Mouse (Mus musculus) retina, adult 2 months (tissue): ENCODE results near the gene Mycn.

Source experiments
- DNase-seq: peaks from one replicate; pipeline ENCODE4 v3.0.0-alpha.2; 2012; ENCODE audit warnings: low read depth, low spot score

Gene Mycn

DNA sequence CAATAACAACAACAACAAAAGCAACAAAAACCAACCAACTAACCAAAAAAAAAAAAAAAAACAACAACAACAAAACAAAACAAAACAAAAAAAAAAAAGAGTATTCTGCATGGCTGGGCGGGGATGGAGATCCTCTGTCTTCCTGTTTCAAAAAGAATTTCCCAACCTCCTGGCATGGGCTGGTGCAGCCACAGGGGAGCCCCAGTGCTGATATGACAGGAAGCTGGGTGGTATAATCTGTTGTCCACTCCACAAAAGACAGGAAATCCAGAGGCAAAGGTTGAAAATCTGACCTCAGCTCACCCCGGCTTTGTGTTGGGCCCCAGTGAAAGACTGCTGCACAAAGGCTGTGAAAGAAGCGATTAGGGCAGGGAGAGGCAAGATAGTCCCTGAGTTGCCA is 17.3 kb downstream of the Mycn start:
- DNase-seq: no peak

DNA sequence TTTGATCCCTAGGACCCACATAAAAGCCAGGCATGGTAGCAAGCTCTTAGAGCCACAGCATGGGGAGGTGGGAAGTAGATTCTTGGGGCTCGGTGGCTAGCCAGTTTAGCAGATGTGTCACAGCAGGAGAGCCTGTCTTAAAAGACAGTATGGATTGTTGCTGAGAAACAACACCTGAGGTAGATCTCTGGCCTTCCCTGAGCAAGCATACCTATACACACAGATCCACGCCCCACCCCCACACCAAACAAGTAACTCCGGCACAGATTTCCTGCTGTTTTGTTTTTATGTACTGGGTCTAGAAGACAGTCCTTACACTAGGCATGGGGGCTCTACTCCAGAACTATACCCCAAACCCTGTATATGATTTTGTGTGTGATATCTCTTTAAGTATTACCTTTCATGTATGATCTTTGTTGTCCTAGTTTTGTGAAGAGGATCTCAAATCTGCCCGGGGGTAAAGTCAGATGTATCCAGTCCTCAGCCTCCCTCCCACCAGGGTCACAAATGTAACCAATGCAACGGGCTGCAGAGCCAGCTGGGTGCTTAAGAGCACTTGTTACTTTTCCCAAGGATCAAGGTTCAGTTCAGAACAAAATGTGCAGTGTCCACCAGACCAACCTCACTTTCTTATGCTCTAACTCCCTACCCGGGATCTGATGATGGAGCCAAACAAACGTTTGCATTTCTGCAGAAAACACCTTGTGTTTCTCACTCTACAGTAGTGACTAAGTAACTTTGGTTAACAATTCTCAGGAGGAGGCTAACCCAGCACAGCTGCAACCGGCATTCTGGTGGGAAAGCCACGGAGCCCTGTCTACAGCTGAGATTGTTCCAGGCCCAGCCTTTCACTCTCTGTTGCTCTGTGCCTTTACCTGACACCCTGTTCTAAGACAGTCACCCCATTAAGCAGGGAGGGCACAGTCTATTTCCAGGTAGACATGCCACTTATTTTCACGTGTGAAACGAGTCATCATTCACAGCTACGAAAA is 21.3 kb downstream of the Mycn start:
- no peak for DNase-seq

DNA sequence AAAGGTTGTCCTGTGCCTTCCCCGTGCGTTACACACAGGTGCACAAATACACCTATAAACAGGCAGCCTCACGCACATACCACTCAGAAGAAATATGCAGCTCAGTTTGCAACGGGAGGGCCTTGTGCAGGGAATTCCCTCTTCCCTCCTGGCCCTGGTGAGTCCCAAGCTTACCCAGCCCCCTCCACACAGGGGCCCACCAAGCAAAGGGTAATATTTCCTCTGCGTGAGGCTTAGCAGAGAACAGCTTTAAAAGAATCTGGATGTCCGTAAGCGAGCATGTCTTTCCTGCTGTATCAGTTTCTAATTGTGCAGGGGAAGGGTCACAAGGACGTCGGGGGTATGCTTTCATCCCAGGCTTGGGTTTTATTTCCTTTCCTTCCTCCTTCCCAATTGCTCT is 25.4 kb downstream of the Mycn start:
- no peak for DNase-seq

DNA sequence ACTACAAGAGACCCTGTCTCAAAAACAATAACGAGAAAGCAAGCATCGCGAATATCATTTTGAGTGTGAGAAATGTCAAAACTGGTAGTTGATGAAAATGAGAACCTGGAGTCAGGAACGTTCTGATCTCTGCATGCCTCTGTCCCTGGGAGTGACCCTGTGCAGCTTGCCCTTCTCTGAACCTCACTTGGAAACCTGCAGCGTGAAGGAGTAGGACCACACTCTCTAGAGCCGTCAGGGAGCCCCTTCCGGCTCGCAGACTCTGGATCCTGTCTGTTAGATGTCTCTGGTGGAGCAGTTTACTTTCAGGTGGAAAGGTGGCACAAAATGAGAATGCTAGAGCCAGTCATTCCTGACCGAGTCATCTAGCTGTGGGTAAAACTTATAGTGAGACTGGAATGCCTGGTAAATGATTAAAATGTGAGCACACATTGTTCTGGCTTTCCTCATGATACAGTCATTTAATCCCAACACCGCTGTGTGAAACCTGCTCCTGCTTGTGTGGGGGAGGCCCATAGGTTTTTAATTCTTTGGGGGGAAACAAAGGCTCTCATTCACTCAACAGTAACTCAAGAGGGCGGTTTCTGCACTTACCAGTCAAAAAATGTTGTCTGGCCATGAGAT is 31.2 kb downstream of the Mycn start:
- no peak for DNase-seq

DNA sequence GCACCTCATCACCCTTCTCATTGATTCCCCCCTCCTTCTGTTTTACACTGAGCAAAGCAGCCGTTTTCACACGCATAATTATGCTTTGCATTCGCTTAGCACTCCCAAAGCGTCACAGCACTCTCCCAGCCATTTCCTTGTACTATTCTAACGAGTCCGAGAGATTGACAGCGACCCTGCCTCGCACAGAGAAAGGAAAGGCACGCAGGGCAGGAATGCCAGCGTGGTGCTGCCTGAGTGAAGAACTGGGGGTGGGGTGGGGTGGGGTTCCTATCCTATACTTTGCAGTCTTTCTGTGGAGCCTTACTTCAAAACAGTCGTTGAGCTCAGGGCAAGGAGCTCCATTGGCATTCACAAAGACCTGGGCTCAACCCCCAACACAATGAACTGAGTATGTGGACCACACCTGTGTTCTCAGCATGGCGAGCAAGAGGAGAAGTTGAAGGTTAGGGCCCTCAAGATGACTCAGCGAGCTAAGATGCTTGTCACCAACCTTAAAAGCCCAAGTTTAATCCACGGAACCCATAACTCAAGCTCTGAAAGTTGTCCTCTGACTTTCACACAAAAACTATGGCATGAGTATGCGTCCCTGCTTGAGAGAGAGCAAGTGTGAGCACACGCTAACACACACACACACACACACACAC is 32.0 kb downstream of the Mycn start:
- no peak for DNase-seq

DNA sequence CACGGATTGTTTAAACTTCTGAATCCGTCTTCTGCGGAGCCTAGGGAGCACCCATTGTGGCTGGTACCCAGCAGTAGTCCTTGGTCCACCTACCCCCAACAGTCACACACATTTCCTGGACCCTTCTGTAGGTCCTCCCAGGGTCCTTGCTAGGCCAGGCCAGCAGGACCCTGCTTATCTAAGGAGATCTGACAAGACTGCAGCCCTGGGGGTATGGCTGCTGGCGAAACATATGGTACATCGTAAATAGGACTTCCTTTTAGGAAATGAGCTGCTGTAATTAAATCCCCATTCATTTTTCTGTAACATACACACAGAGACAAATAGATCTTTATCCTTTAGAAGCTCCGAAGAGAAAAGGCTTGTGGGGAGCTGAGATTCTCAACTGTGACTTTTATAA is 34.9 kb downstream of the Mycn start:
- DNase-seq: no peak

DNA sequence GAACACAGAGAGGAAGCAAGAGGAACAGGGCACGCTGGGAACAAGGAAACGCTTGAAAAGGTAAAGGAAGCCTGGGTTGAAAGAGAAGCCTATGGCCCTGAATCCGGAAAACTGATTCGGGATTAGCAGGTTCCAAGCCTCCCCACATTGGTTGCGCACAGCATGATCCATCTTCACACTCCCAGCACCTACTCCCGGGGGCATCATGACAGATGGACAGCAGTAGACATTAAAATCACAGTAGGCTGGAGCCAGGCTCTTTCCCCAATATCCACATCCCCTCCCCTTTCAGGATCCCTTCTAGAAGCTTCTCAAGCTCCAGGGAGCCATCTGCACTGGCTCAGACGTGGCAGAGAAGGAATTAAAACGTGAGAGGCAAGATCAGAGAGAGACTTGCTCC is 35.4 kb downstream of the Mycn start:
- DNase-seq: no peak

DNA sequence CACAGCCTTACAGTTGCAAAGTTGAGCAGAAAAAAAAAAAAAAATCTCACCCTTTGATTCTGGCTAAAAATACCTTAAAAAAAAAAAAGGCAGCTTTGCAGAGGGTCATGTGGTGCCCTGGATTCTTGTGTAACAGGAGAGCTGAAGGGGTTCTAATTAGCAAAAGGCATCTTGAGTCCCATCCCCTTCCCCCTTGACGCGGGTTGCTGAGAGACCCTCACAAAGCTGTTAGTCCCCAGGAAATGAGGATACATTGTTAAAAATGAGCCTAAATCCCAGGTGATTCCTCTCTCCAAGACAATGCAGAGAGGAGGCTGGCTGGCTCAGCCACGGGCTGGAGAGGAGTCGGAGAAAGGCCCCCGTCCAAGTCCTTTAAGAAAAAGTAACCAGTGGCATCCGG is 36.6 kb downstream of the Mycn start:
- no peak for DNase-seq

DNA sequence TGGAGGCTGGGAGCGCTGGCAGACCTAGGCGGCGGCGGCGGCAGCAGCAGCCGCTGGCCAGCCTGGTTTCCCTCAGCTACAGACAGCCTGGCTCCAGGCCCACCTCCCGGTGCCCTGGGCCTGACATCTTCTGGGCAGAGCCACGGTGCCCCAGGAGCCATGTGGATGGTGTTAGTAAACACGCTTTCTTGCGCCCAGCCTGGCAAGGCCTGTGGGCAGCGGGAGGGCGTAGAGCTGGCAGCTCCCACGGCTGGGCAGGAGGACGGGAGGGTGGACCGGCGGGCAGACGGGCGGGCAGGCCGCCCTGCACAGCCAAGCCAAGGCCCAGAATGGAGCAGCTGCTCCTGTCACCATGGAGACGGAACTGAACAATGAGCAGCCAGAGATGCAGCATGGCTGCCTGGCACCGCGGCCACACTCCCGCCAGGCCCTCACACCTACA is 37.2 kb downstream of the Mycn start:
- peak; percentile 20 for DNase-seq

DNA sequence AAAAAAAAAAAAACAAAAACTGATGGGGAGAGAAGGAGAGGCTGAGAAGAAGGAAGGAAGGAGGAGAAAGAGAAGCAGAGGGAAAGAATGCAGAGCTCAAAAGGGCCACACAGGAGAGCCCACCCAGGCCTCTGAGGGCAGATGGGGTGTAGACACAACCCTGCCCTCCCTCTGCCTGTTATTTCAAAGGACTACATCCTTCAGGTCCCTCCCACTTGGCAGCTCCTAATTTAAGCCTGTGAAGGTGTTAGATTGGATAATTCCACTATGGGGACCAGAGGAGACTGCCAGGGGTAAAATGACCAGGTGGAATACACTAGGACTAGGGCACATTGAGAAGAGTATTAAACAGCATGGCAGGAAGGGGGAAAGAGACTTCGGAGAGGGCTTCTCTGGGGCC is 37.6 kb downstream of the Mycn start:
- DNase-seq: no peak

DNA sequence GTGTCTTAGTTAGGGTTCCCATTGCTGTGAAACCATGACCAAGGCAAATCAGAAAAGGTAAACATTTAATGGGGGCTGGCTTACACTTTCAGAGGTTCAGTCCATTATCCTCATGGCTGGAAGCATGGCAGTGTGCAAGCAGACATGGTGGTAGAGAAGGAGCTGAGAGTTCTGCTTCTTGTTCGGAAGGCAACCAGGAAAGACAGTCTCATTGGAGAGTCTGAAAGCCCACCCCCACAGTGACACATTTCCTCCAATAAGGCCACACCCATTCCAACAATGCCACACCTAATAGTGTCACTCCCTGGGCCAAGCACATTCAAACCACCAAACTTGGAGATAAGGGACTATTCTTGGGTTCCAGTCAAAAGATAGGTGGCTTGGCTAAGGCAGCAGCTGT is 39.3 kb downstream of the Mycn start:
- DNase-seq: no peak

DNA sequence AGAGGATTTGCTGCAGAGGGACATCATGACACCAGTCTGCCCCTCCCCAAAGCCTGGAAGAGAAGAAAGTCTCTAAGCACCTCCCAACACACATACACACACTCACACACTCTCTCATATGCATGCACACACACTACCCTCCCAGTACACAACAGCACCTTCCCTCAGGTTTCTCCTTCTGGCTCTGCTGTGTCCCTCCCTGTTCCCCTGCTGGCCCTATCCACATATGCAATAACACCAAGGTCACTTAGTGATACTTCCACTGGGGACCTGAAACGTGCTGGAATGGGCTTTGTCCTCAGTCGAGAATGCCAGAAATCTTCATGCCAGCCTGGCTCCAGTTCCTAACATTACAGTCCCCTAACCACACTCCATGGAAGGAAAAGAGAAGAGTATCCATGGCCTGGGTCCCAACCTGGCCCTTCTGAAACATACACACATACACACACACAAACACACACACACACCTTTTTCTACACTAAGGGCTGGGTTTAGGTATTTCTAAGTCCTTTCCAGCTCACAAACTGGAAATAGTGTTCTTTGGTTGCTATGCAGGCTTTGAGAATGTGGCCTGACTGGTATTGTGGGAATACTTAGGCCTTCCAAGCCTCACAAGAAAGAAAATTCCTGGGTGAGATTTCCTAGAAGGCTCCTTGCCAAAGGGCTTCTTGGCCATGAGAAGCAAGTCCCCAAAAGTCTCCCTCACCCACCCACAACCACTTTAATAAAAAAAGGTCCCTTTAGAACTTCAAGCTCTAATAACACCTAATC is 43.2 kb downstream of the Mycn start:
- DNase-seq: no peak

DNA sequence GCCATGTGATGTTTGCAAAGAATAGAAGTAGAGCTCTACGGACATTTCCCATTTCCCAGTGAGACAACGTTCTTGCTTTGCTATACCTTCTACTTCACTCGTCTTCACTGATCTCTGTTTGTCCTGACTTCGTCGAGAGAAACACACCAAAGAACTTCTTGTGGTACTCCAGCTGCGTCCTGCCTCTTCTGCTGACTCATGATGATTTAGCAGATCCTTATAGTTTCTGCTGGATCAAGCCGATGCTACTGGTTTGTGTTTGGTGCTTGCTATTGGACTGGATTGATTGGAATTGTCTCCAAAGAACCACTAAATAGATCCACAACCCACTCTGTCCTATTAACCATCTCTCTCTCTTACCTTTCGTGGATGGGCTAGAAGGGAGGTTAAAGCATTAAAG is 47.7 kb downstream of the Mycn start:
- no peak for DNase-seq

DNA sequence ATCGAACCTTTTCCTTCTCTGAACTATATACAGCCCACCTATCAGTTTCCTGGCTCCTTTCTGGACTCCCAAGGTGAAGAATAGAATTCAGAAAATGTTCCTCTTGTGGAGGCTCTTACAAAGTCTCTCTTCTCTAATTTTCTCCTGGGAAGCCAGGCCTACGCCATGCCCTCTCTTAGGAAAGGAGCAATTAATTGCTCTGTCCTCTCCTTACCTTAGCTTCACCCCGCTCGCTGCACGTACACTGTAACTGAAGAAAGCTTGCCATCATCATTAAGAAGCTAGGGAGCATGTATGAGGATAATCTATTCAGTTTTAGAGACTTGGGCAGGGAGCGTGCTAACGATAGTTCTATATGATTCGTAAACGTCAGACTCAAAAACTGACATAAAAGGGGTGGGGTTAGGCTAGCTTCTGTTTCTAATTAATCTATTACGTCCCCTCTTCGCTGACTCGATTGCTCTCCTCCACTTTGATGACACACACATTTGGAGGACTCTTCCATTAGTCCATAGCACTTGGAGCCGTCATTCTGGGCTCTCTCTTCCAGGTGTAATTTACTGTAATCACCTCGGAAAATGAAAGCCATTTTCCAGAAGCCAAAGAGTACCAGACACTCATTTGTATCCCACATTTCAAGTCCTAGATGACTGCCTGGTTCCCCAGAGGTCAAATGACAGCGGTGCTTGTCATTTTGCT is 55.4 kb downstream of the Mycn start:
- no peak for DNase-seq
